Mouse (Mus musculus) embryonic facial prominence, embryonic 10.5 days (tissue): Measurements from ENCODE around the gene Olfr641. TPM values are rescaled to one million over a fixed set of nuclear protein-coding genes. Genes with fewer than 3 reads are reported as not detected.

Experiments
- DNase-seq: peaks from one replicate; pipeline ENCODE4 v3.0.0-alpha.2; 2017; ENCODE audit warnings: low spot score
- H3K27ac ChIP-seq: fragments of 300-500 bp; sonication (generic); replicated peaks from 2 replicates; pipeline ENCODE4 v1.5.1; 2016; ENCODE audit warnings: mild to moderate bottlenecking
- H3K27me3 ChIP-seq: fragments of 300-500 bp; sonication (generic); replicated peaks from 2 replicates; pipeline ENCODE4 v1.6.1; 2016; ENCODE audit warnings: low read depth, mild to moderate bottlenecking; ENCODE audit not compliant: poor library complexity, severe bottlenecking
- H3K36me3 ChIP-seq: fragments of 300-500 bp; sonication (generic); replicated peaks from 2 replicates; pipeline ENCODE4 v1.6.1; 2016; ENCODE audit warnings: mild to moderate bottlenecking, moderate library complexity
- H3K4me1 ChIP-seq: fragments of 300-500 bp; sonication (generic); 2 replicates; pipeline ENCODE4 v1.6.1; 2016
- H3K4me3 ChIP-seq: fragments of 300-500 bp; sonication (generic); 2 replicates; pipeline ENCODE4 v1.5.1; 2016; ENCODE audit warnings: mild to moderate bottlenecking, moderate library complexity
- H3K9me3 ChIP-seq: fragments of 300-500 bp; sonication (generic); 2 replicates; pipeline ENCODE4 v1.6.1; 2016; ENCODE audit warnings: mild to moderate bottlenecking
- WGBS: fragments of 180-500 bp; shearing (Covaris S2); methylation state at CpG from one replicate; pipeline ENCODE4 v1.1.7; 2016; 5-methylcytosine and 5-hydroxymethylcytosine counted together
- polyA plus RNA-seq: library from polyadenylated mRNA; unstranded; fragments of >200 nt; fragmentation: Nextera tagmentation; extraction: Ambion mirVana; gene quantifications from 2 replicates; pipeline ENCODE4 v1.2.1, GENCODE M21; 2016

Olfr641 gene
- polyA plus RNA-seq, result not detected in 2 replicates

DNA sequence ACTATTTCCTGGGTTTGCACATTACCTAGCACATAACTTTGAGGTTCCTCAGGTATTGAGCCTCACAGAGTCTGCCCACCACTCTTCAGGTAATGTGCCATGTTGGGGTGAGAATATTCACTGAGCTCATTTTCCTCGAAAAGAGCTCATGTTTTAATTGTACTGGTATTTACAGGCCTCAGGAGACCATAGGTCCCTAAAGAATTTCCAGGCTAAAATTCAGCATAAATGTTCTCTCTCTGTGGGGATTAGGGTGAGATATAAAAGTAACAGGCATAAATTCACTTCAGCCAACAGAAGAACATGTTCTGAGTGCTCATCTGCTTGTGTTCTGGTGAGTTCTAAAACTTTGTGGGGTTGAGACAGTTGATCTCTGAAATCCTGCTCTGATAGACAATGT is at the start of gene Olfr641:
Olfr641 (plus strand) TSS at position 301 of the 400 bp plus-strand sequence.
- WGBS, result 75% methylated on average over 1 of the region's 1 CpGs
- no peak within 1 kb of the TSS for H3K4me3 ChIP-seq
- H3K4me1 ChIP-seq, result no peaks in the 10 kb centered on the region
- no peak for DNase-seq
- H3K9me3 ChIP-seq, result no peaks in the 10 kb centered on the region
- H3K27me3 ChIP-seq, result no peaks in the 10 kb centered on the region
- H3K27ac ChIP-seq, result no peak within 1 kb of the TSS
- H3K36me3 ChIP-seq, result no peaks in the 10 kb centered on the region

DNA sequence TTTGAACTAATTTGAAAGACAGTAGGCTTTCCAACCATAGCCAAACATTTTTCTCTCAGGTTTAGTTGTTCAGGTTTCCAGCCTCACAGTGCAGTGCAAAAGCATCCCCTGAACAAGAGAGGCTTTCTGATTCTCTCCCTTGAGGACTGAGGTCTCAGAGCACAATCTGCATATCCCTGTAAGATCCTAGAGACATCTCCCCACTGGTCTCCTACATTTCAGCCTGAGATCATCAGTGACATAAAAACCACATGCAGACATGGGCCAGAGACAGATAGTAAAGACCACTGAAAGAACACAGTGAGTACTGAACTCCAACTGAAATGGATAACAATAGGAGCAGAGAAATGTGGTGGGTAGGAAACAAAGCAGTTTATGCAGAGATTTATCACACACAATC is 36.8 kb upstream of the Olfr641 start, which contains the start of gene Olfr638:
Olfr638 (plus strand) TSS at position 301 of the 400 bp plus-strand sequence.
- Histone ChIP-seq H3K27ac (no peak within 1 kb of the TSS), H3K27me3 (no peaks in the 10 kb centered on the region), H3K9me3 (no peaks in the 10 kb centered on the region), H3K36me3 (no peaks in the 10 kb centered on the region), H3K4me1 (no peaks in the 10 kb centered on the region), H3K4me3 (no peak within 1 kb of the TSS)
- DNase-seq, result no peak

GRCm38 (mm10) chr7:103999124-103999523 is 36.1 kb upstream of the Olfr641 start:
- no peak for DNase-seq
- Histone ChIP-seq H3K27me3 (no peaks in the 10 kb centered on the region), H3K9me3 (no peaks in the 10 kb centered on the region), H3K4me1 (no peaks in the 10 kb centered on the region), H3K36me3 (no peaks in the 10 kb centered on the region), H3K4me3 (no peak overlapping the region), H3K27ac (no peak overlapping the region)

- Histone ChIP-seq H3K36me3 (no peaks in the 10 kb centered on the region), H3K4me3 (no peak within 1 kb of the TSS), H3K27me3 (no peaks in the 10 kb centered on the region), H3K27ac (no peak within 1 kb of the TSS), H3K9me3 (no peaks in the 10 kb centered on the region), H3K4me1 (no peaks in the 10 kb centered on the region)
- no peak for DNase-seq
Measured at GRCm38 (mm10) chr7:104017203-104017602, 18.0 kb upstream of the Olfr641 start, which contains the start of gene Olfr639. Gene Olfr639 (minus strand): TSS chr7:104017303.

DNA sequence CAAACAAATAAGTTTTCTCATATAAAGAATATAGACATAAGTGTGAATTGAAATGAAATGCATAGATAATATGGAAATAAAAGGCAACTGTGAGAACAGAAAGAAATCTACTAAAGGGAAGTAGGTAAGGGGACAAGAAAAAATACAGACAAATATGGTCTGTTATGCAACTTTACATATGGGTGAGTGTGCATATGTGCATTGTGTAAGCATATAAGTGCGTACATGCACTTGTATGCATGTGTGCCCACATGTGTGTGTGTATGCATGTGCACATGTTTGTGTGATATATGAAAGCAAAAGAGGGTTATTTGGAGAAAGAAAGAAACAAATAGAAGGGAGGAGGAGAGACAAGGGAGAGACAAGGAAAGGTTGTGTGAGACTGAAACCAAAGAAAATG is 16.3 kb upstream of the Olfr641 start:
- no peak overlapping the region for H3K27ac ChIP-seq
- no peaks in the 10 kb centered on the region for H3K36me3 ChIP-seq
- no peak overlapping the region for H3K4me3 ChIP-seq
- H3K27me3 ChIP-seq, result no peaks in the 10 kb centered on the region
- no peaks in the 10 kb centered on the region for H3K9me3 ChIP-seq
- 89% methylated on average over 1 of the region's 1 CpGs for WGBS
- DNase-seq, result no peak
- no peaks in the 10 kb centered on the region for H3K4me1 ChIP-seq

- Histone ChIP-seq H3K36me3 (no peaks in the 10 kb centered on the region), H3K4me1 (no peaks in the 10 kb centered on the region), H3K27me3 (no peaks in the 10 kb centered on the region), H3K9me3 (no peaks in the 10 kb centered on the region), H3K4me3 (no peak overlapping the region), H3K27ac (no peak overlapping the region)
- 88% methylated on average over 6 of the region's 6 CpGs for WGBS
- DNase-seq, result no peak
Measured at GRCm38 (mm10) chr7:104021651-104022050, 13.6 kb upstream of the Olfr641 start.

- no peaks in the 10 kb centered on the region for H3K9me3 ChIP-seq
- no peaks in the 10 kb centered on the region for H3K27me3 ChIP-seq
- no peak within 1 kb of the TSS for H3K27ac ChIP-seq
- no peaks in the 10 kb centered on the region for H3K4me1 ChIP-seq
- H3K36me3 ChIP-seq, result no peaks in the 10 kb centered on the region
- no peak for DNase-seq
- no peak within 1 kb of the TSS for H3K4me3 ChIP-seq
- 87% methylated on average over 6 of the region's 6 CpGs for WGBS
Measured at GRCm38 (mm10) chr7:104025473-104025872, 9.8 kb upstream of the Olfr641 start, which contains the start of gene Olfr640. Gene Olfr640 (minus strand): TSS chr7:104025573.

GRCm38 (mm10) chr7:104026978-104027377 is 8.3 kb upstream of the Olfr641 start:
- DNase-seq, result no peak
- Histone ChIP-seq H3K4me3 (no peak overlapping the region), H3K27me3 (no peaks in the 10 kb centered on the region), H3K36me3 (no peaks in the 10 kb centered on the region), H3K4me1 (no peaks in the 10 kb centered on the region), H3K9me3 (no peaks in the 10 kb centered on the region), H3K27ac (no peak overlapping the region)
- 79% methylated on average over 3 of the region's 3 CpGs for WGBS

GRCm38 (mm10) chr7:104050745-104051144 is 15.5 kb downstream of the Olfr641 start:
- no peaks in the 10 kb centered on the region for H3K36me3 ChIP-seq
- H3K27ac ChIP-seq, result no peak overlapping the region
- 88% methylated on average over 4 of the region's 4 CpGs for WGBS
- H3K4me3 ChIP-seq, result no peak overlapping the region
- H3K4me1 ChIP-seq, result no peaks in the 10 kb centered on the region
- no peaks in the 10 kb centered on the region for H3K9me3 ChIP-seq
- H3K27me3 ChIP-seq, result no peaks in the 10 kb centered on the region
- no peak for DNase-seq

GRCm38 (mm10) chr7:104052566-104052965 is 17.3 kb downstream of the Olfr641 start, which contains the start of gene Olfr642:
Gene Olfr642 (minus strand): TSS chr7:104052666.
- no peaks in the 10 kb centered on the region for H3K27me3 ChIP-seq
- WGBS, result 86% methylated on average over 1 of the region's 1 CpGs
- no peaks in the 10 kb centered on the region for H3K9me3 ChIP-seq
- no peak for DNase-seq
- H3K4me3 ChIP-seq, result no peak within 1 kb of the TSS
- H3K4me1 ChIP-seq, result no peaks in the 10 kb centered on the region
- H3K27ac ChIP-seq, result no peak within 1 kb of the TSS
- H3K36me3 ChIP-seq, result no peaks in the 10 kb centered on the region

DNA sequence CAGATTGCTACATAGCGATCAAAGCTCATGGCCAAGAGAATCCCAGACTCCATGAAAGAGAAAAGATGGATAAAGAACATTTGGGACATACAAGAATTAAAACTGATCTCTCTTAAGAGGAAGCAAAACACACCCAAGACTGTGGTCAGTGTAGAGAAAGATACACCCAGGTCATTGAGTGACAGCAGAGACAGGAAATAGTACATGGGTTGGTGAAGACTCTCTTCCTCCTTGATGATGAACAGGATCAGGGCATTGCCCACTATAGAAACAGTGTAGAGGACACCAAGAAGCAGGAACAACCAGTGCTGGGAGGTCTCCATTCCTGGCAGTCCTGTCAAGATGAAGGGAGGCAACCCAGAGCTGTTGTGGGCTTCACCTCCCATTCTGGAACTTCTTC is 24.0 kb downstream of the Olfr641 start:
- Histone ChIP-seq H3K27me3 (no peaks in the 10 kb centered on the region), H3K36me3 (no peaks in the 10 kb centered on the region), H3K9me3 (no peaks in the 10 kb centered on the region), H3K27ac (no peak overlapping the region), H3K4me1 (no peaks in the 10 kb centered on the region), H3K4me3 (no peak overlapping the region)
- no peak for DNase-seq
- WGBS, result 96% methylated on average over 1 of the region's 1 CpGs

DNA sequence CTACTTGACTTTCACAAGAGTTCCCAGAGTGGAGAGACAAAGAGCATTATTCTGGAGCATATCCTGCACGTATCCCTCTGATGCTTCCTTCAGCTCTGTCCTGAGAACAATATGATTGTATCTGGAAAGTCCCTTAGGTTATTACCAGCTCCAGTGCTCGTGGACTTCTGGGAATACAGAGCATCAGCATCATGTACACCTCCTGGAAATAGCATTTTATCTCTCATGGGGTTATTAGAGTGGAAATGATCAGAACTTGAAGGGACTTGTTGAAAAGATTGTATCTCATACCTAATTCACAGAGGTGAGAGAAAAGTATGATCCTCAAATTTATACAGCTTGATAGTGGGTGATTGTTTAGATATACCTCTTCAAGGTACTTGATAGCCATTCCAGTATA is 26.1 kb downstream of the Olfr641 start, which contains the start of gene 4930516K23Rik:
4930516K23Rik (minus strand) TSS at position 101 of the 400 bp plus-strand sequence.
- H3K27me3 ChIP-seq, result no peaks in the 10 kb centered on the region
- H3K36me3 ChIP-seq, result no peaks in the 10 kb centered on the region
- H3K9me3 ChIP-seq, result no peaks in the 10 kb centered on the region
- no peak within 1 kb of the TSS for H3K27ac ChIP-seq
- no peak within 1 kb of the TSS for H3K4me3 ChIP-seq
- 62% methylated on average over 2 of the region's 2 CpGs for WGBS
- H3K4me1 ChIP-seq, result no peaks in the 10 kb centered on the region
- no peak for DNase-seq

GRCm38 (mm10) chr7:104071769-104072168 is 36.5 kb downstream of the Olfr641 start, which contains the start of gene Olfr644:
Gene Olfr644 (minus strand): TSS chr7:104071869.
- DNase-seq, result no peak
- H3K27ac ChIP-seq, result no peak within 1 kb of the TSS
- H3K9me3 ChIP-seq, result no peaks in the 10 kb centered on the region
- no peaks in the 10 kb centered on the region for H3K27me3 ChIP-seq
- 72% methylated on average over 2 of the region's 2 CpGs for WGBS
- H3K4me3 ChIP-seq, result no peak within 1 kb of the TSS
- H3K4me1 ChIP-seq, result no peaks in the 10 kb centered on the region
- H3K36me3 ChIP-seq, result no peaks in the 10 kb centered on the region
